Mouse (Mus musculus) intestine, postnatal 0 days (tissue): ENCODE measurements around the gene Inpp1. TPM values are rescaled to one million over a fixed set of nuclear protein-coding genes. Genes with fewer than 3 reads are reported as not detected.

Source experiments
- ATAC-seq: fragments of 200-750 bp; cut with Nextera tagmentation; 2 replicates; pipeline ENCODE4 v1.8.0; 2017; ENCODE audit warnings: mild to moderate bottlenecking, moderate TSS enrichment, moderate library complexity
- H3K27ac ChIP-seq: fragments of 300-500 bp; sonication (generic); 2 replicates; pipeline ENCODE4 v1.5.1; 2014; ENCODE audit warnings: mild to moderate bottlenecking, low read depth, low read length, moderate library complexity
- H3K27me3 ChIP-seq: fragments of 300-500 bp; sonication (generic); replicated peaks from 2 replicates; pipeline ENCODE4 v1.6.1; 2014; ENCODE audit warnings: low read length, mixed read lengths; ENCODE audit not compliant: control insufficient read depth, insufficient read depth
- H3K36me3 ChIP-seq: fragments of 300-500 bp; sonication (generic); 2 replicates; pipeline ENCODE4 v1.6.1; 2014; ENCODE audit warnings: mild to moderate bottlenecking, moderate library complexity; ENCODE audit not compliant: control insufficient read depth, insufficient read depth
- H3K4me1 ChIP-seq: fragments of 300-500 bp; sonication (generic); replicated peaks from 2 replicates; pipeline ENCODE4 v1.6.1; 2014; ENCODE audit warnings: antibody characterized with exemption, low read length, mixed read lengths; ENCODE audit not compliant: control insufficient read depth, insufficient read depth
- H3K4me2 ChIP-seq: fragments of 300-500 bp; sonication (generic); replicated peaks from 2 replicates; pipeline ENCODE4 v1.6.1; 2014; ENCODE audit warnings: low read depth, mild to moderate bottlenecking, moderate library complexity
- H3K4me3 ChIP-seq: fragments of 300-500 bp; sonication (generic); 2 replicates; pipeline ENCODE4 v1.5.1; 2014; ENCODE audit warnings: low read depth, low read length
- H3K9ac ChIP-seq: fragments of 300-500 bp; sonication (generic); 2 replicates; pipeline ENCODE4 v1.6.1; 2014; ENCODE audit warnings: mild to moderate bottlenecking, low read depth, low read length
- H3K9me3 ChIP-seq: fragments of 300-500 bp; sonication (generic); 2 replicates; pipeline ENCODE4 v1.6.1; 2016; ENCODE audit warnings: mixed run types; ENCODE audit not compliant: control insufficient read depth
- CTCF ChIP-seq: sonication (generic); IDR thresholded peaks from 2 replicates; pipeline ENCODE4 v1.5.1; 2016; ENCODE audit warnings: low read depth, mild to moderate bottlenecking, control low read depth, antibody characterized with exemption, moderate library complexity
- WGBS: fragments of 180-500 bp; shearing (Covaris S2); extraction: QIAGEN DNeasy Blood & Tissue Kit; methylation state at CpG from one replicate; pipeline ENCODE4 v1.1.7; 2014; 5-methylcytosine and 5-hydroxymethylcytosine counted together
- polyA plus RNA-seq: library from polyadenylated mRNA; unstranded; fragments of >200 nt; fragmentation: Nextera tagmentation; extraction: Ambion mirVana; gene quantifications from 2 replicates; pipeline ENCODE4 v1.2.1, GENCODE M21; 2015

Inpp1 gene
- polyA plus RNA-seq, 1 experiment from 2014 or later, result 25.0 TPM

- H3K9ac ChIP-seq, result no peak overlapping the region
- no peaks in the 10 kb centered on the region for H3K36me3 ChIP-seq
- H3K27me3 ChIP-seq, result no peaks in the 10 kb centered on the region
- peak; percentile 93 for ATAC-seq
- TF ChIP-seq CTCF, result no peak
- 0 out of 2 replicates have a peak, but pooled peaks cover 2% of the 10 kb centered on the region for H3K4me1 ChIP-seq
- H3K27ac ChIP-seq, result peak overlapping the region; percentile 70
- 53% methylated on average over 6 of the region's 6 CpGs for WGBS
- H3K4me3 ChIP-seq, result no peak overlapping the region
- H3K9me3 ChIP-seq, result no peaks in the 10 kb centered on the region
- H3K4me2 ChIP-seq, result no peak overlapping the region
Measured at GRCm38 (mm10) chr1:52808456-52808855, 9.0 kb downstream of the Inpp1 start.

- 53% methylated on average over 1 of the region's 1 CpGs for WGBS
- Histone ChIP-seq H3K4me2 (no peak overlapping the region), H3K4me1 (0 out of 2 replicates have a peak, but pooled peaks cover 2% of the 10 kb centered on the region), H3K4me3 (no peak overlapping the region), H3K9me3 (no peaks in the 10 kb centered on the region), H3K9ac (no peak overlapping the region), H3K36me3 (no peaks in the 10 kb centered on the region), H3K27ac (no peak overlapping the region), H3K27me3 (no peaks in the 10 kb centered on the region)
- TF ChIP-seq CTCF, result no peak
- ATAC-seq, result no peak
Measured at GRCm38 (mm10) chr1:52805041-52805440, 12.4 kb downstream of the Inpp1 start.

- H3K27me3 ChIP-seq, result no peaks in the 10 kb centered on the region
Measured at GRCm38 (mm10) chr1:52802406-52802975, 15.0 kb downstream of the Inpp1 start.

GRCm38 (mm10) chr1:52801651-52802050, 15.8 kb downstream of the Inpp1 start:
- Histone ChIP-seq H3K4me1 (0 out of 2 replicates have a peak, but pooled peaks cover 2% of the 10 kb centered on the region), H3K36me3 (no peaks in the 10 kb centered on the region), H3K9me3 (no peaks in the 10 kb centered on the region), H3K4me2 (no peak overlapping the region), H3K27ac (no peak overlapping the region), H3K9ac (no peak overlapping the region), H3K4me3 (no peak overlapping the region), H3K27me3 (no peaks in the 10 kb centered on the region)
- WGBS, result 89% methylated on average over 5 of the region's 5 CpGs
- no peak for TF ChIP-seq CTCF
- no peak for ATAC-seq

More at GRCm38 (mm10) chr1:52802406-52802975, 15.0 kb downstream of the Inpp1 start:
- H3K4me3 ChIP-seq, result no peak overlapping the region
- H3K4me2 ChIP-seq, result no peak overlapping the region
- no peak overlapping the region for H3K9ac ChIP-seq
- no peak for ATAC-seq
- no peak for TF ChIP-seq CTCF
- 86% methylated on average over 5 of the region's 5 CpGs for WGBS
- no peak overlapping the region for H3K27ac ChIP-seq
- H3K36me3 ChIP-seq, result no peaks in the 10 kb centered on the region
- 0 out of 2 replicates have a peak, but pooled peaks cover 2% of the 10 kb centered on the region for H3K4me1 ChIP-seq
- H3K9me3 ChIP-seq, result no peaks in the 10 kb centered on the region

- TF ChIP-seq CTCF, result no peak
- 23% methylated on average over 3 of the region's 3 CpGs for WGBS
- no peak overlapping the region for H3K9ac ChIP-seq
- no peak overlapping the region for H3K4me2 ChIP-seq
- H3K4me3 ChIP-seq, result no peak overlapping the region
- H3K27me3 ChIP-seq, result no peaks in the 10 kb centered on the region
- 0 out of 2 replicates have a peak, but pooled peaks cover 2% of the 10 kb centered on the region for H3K4me1 ChIP-seq
- peak overlapping the region; percentile 52 for H3K27ac ChIP-seq
- H3K36me3 ChIP-seq, result 0 out of 2 replicates have a peak, but pooled peaks cover 3% of the 10 kb centered on the region
- 0 out of 2 replicates have a peak, but pooled peaks have one; percentile 14 for ATAC-seq
- no peaks in the 10 kb centered on the region for H3K9me3 ChIP-seq
Measured at GRCm38 (mm10) chr1:52800340-52800740, 17.1 kb downstream of the Inpp1 start.

GRCm38 (mm10) chr1:52799772-52800171, 17.7 kb downstream of the Inpp1 start:
- TF ChIP-seq CTCF, result no peak
- Histone ChIP-seq H3K9me3 (no peaks in the 10 kb centered on the region), H3K27ac (peak overlapping the region; percentile 52), H3K4me2 (peak overlapping the region; percentile 52), H3K4me3 (no peak overlapping the region), H3K9ac (no peak overlapping the region), H3K27me3 (no peaks in the 10 kb centered on the region), H3K4me1 (0 out of 2 replicates have a peak, but pooled peaks cover 2% of the 10 kb centered on the region), H3K36me3 (peaks cover 4% of the 10 kb centered on the region; the same call in 1 of the 2 replicates)
- WGBS, result 39% methylated on average over 5 of the region's 5 CpGs
- ATAC-seq, result peak; percentile 75
